Comparison of ENCODE assay signal across 7 mouse cellular contexts in the genomic region with DNA sequence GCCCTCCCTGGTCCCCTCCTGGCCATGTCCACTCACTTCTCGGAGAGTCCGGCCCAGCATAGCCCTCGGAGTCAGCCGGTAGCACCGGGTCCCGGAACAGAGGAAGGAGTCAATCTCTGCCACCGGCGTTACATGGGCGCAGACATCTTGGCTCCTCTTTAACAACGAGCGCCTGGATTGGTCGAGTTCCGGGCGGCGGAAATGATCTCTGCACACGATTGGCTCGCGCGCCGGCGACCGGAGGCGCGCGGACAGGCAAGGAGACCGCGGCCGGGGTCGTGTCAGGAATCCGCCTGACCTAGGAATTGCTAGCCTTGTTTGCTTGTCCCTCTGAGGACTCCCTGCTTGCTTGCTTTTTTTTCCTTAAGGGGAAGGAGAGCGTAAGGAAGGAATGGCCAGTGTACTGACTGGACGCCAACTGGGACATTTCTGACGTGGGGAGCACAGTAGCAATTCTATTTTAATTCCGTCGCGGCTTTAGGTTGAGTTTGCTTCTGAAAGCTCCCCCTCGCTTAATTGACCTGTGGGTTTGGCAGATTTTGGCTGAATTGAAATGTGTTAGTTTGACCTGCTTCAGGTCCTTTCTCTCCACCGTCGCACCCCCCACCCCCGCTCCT. TPM values are rescaled to one million over a fixed set of nuclear protein-coding genes. Genes with fewer than 3 reads are reported as not detected.
DNase-seq lines count a peak whose midpoint lies in the region; ATAC-seq lines count a peak whose summit lies in the region.

TSS of gene Qrsl1 (minus strand) at position 168 of the 617 bp plus-strand sequence.
TSS of gene Rtn4ip1 (plus strand) at position 230 of the 617 bp plus-strand sequence.

- WGBS in intestine, embryonic 16.5 days, result under 1% methylated on average over 40 of the region's 40 CpGs
- WGBS in midbrain, embryonic 11.5 days, result under 1% methylated on average over 40 of the region's 40 CpGs

- peak within 1 kb of the TSS; percentile 53 for H3K4me2 ChIP-seq in intestine, embryonic 16.5 days (ENCODE audit: low read depth, low read length)
- H3K4me2 ChIP-seq in midbrain, embryonic 11.5 days, result peak within 1 kb of the TSS; percentile 77

- H3K36me3 ChIP-seq in intestine, embryonic 16.5 days (ENCODE audit: control insufficient read depth, insufficient read depth, low read length), result no peaks in the 10 kb centered on the region
- H3K36me3 ChIP-seq in midbrain, embryonic 11.5 days (ENCODE audit: control insufficient read depth, insufficient read depth, low read length), result no peaks in the 10 kb centered on the region

- peaks cover 7% of the 10 kb centered on the region for H3K4me1 ChIP-seq in intestine, embryonic 16.5 days (ENCODE audit: control insufficient read depth, insufficient read depth, low read length)
- peaks cover 7% of the 10 kb centered on the region; the same call in 1 of the 2 replicates for H3K4me1 ChIP-seq in midbrain, embryonic 11.5 days (ENCODE audit: control insufficient read depth, insufficient read depth, low read length)

- H3K9me3 ChIP-seq in intestine, embryonic 16.5 days (ENCODE audit: control insufficient read depth, low read length), result no peaks in the 10 kb centered on the region
- H3K9me3 ChIP-seq in midbrain, embryonic 11.5 days (ENCODE audit: control insufficient read depth, low read length), result no peaks in the 10 kb centered on the region

- peak; percentile 91 for DNase-seq in adrenal gland, adult 8-10 months
- peak; percentile 96 for DNase-seq in embryo, embryonic 9.5 days (ENCODE audit: extremely low spot score)
- peak; percentile 84 to 90 for DNase-seq in gastrocnemius, postnatal 4 days (ENCODE audit: low spot score in 2 of 2)
- peak; percentile 92 to 95 for DNase-seq in left cerebral cortex, postnatal 36 days (ENCODE audit: low spot score in 2 of 2)
- peak; percentile 99 for DNase-seq in midbrain, embryonic 11.5 days (ENCODE audit: low spot score, missing footprints)
- DNase-seq in skeletal muscle tissue, adult 2 months (ENCODE audit: low read depth, low spot score), result peak; percentile 91

- H3K9ac ChIP-seq in intestine, embryonic 16.5 days (ENCODE audit: low read depth, low read length), result peak within 1 kb of the TSS; percentile 79
- H3K9ac ChIP-seq in midbrain, embryonic 11.5 days (ENCODE audit: low read length), result peak within 1 kb of the TSS; percentile 77

- H3K4me3 ChIP-seq in intestine, embryonic 16.5 days (ENCODE audit: low read length), result peak within 1 kb of the TSS; percentile 76
- peak within 1 kb of the TSS; percentile 74 for H3K4me3 ChIP-seq in midbrain, embryonic 11.5 days (ENCODE audit: low read depth, low read length)

- peak; percentile 97 for ATAC-seq in intestine, embryonic 16.5 days
- peak; percentile 97 for ATAC-seq in midbrain, embryonic 11.5 days (ENCODE audit: low FRiP score)

- intact Hi-C loops in left cerebral cortex, postnatal 36 days (cut with DNase I), result no loop called here

- H3K27me3 ChIP-seq in intestine, embryonic 16.5 days (replicated peaks; ENCODE audit: control insufficient read depth, insufficient read depth, low read length), result no peaks in the 10 kb centered on the region
- H3K27me3 ChIP-seq in midbrain, embryonic 11.5 days (ENCODE audit: control insufficient read depth, insufficient read depth, low read length), result no peaks in the 10 kb centered on the region

- no peak within 1 kb of the TSS for H3K27ac ChIP-seq in intestine, embryonic 16.5 days (ENCODE audit: low read length)
- peak within 1 kb of the TSS; percentile 59; the same call in 1 of the 2 replicates for H3K27ac ChIP-seq in midbrain, embryonic 11.5 days (ENCODE audit: low read depth, low read length)

RNA-seq across cellular contexts. Expression of gene Qrsl1, which starts in this region (rescaled TPM):
- total RNA-seq in adrenal gland, adult 8-10 months (2022), result 10 to 100 TPM in 2 of 4 experiments, 1 to 10 TPM in 2; 8.9 to 11.8 (median 10.3) TPM
- 10 to 100 TPM in 1 of 2 experiments, 1 to 10 TPM in 1; 9.6 to 12.6 TPM for total RNA-seq in gastrocnemius, postnatal 4 days (2021)
- polyA plus RNA-seq in intestine, embryonic 16.5 days (2015; fragmentation: Nextera tagmentation; extraction: Ambion mirVana), result 15.4 and 19.2 TPM in 2 replicates
- total RNA-seq in left cerebral cortex, postnatal 36 days (2021), result 10 to 100 TPM; 14.6 to 15.3 TPM
- polyA plus RNA-seq in midbrain, embryonic 11.5 days (2014; fragmentation: Nextera tagmentation; extraction: Ambion mirVana), result 26.0 and 30.0 TPM in 2 replicates

RNA-seq across cellular contexts. Expression of gene Rtn4ip1, which starts in this region (rescaled TPM):
- 10 to 100 TPM; 20.0 to 28.7 (median 26.3) TPM for total RNA-seq in adrenal gland, adult 8-10 months (2022)
- total RNA-seq in gastrocnemius, postnatal 4 days (2021), result 10 to 100 TPM; 11.4 to 12.3 TPM
- 18.6 and 19.4 TPM in 2 replicates for polyA plus RNA-seq in intestine, embryonic 16.5 days (2015; fragmentation: Nextera tagmentation; extraction: Ambion mirVana)
- 10 to 100 TPM; 13.5 to 15.1 TPM for total RNA-seq in left cerebral cortex, postnatal 36 days (2021)
- polyA plus RNA-seq in midbrain, embryonic 11.5 days (2014; fragmentation: Nextera tagmentation; extraction: Ambion mirVana), result 18.8 and 20.1 TPM in 2 replicates
